In the genomic region with DNA sequence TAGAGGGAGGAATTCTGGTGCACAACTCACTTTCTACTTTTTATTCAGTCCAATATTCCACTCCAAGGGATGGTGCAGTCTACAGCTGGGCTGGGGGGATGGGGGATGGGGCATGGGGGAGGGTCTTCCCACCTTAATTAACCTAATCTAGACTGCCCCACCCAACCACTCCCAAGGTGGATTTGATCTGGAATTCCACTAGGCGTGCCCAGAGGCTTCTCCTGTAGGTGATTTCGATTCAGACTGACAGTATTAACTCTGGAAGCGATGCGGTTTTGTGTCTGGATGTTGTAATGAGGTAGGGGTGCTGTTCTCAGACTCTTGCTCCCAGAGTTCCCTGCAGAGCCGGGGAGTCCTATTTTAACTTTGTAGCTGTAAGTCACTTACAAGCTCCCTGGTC, we compare ENCODE assay signal across 10 mouse cellular contexts. TPM values are rescaled to one million over a fixed set of nuclear protein-coding genes. Genes with fewer than 3 reads are reported as not detected.
DNase-seq lines count a peak whose midpoint lies in the region; ATAC-seq lines count a peak whose summit lies in the region.
"Had no signal": no experiment of that assay in that cellular context is flagged by ENCODE, and none has a peak within 500 bp of the region (broad histone marks: within the 10 kb centered on the region; RNA-seq: fewer than 3 reads in every experiment).

No protein-coding gene starts in this region.

- 0 out of 2 replicates have a peak, but pooled peaks have one; percentile 20 for ATAC-seq in lung, embryonic 15.5 days (ENCODE audit: borderline replicate concordance, extremely low read depth, low FRiP score, low TSS enrichment)
- no peak for ATAC-seq in hindbrain, embryonic 15.5 days (ENCODE audit: low FRiP score, low read depth)
- 0 out of 2 replicates have a peak, but pooled peaks have one; percentile 2 for ATAC-seq in neural tube, embryonic 15.5 days (ENCODE audit: low FRiP score)
- ATAC-seq in liver, embryonic 12.5 days = no peak

- H3K36me3 ChIP-seq in lung, embryonic 15.5 days = no peaks in the 10 kb centered on the region
- H3K36me3 ChIP-seq in forebrain, embryonic 10.5 days (replicated peaks) = no peaks in the 10 kb centered on the region
- H3K36me3 ChIP-seq in hindbrain, embryonic 15.5 days = no peaks in the 10 kb centered on the region
- no peaks in the 10 kb centered on the region for H3K36me3 ChIP-seq in neural tube, embryonic 15.5 days
- H3K36me3 ChIP-seq in liver, embryonic 12.5 days = no peaks in the 10 kb centered on the region

- no peaks in the 10 kb centered on the region for H3K9me3 ChIP-seq in lung, embryonic 15.5 days
- H3K9me3 ChIP-seq in forebrain, embryonic 10.5 days = no peaks in the 10 kb centered on the region
- no peaks in the 10 kb centered on the region for H3K9me3 ChIP-seq in hindbrain, embryonic 15.5 days
- no peaks in the 10 kb centered on the region for H3K9me3 ChIP-seq in neural tube, embryonic 15.5 days (replicated peaks)
- no peaks in the 10 kb centered on the region for H3K9me3 ChIP-seq in liver, embryonic 12.5 days (replicated peaks)

- no peak overlapping the region for H3K27ac ChIP-seq in lung, embryonic 15.5 days
- no peak overlapping the region for H3K27ac ChIP-seq in forebrain, embryonic 10.5 days
- H3K27ac ChIP-seq in hindbrain, embryonic 15.5 days (replicated peaks) = no peak overlapping the region
- no peak overlapping the region for H3K27ac ChIP-seq in neural tube, embryonic 15.5 days (replicated peaks)
- H3K27ac ChIP-seq in liver, embryonic 12.5 days = no peak overlapping the region

- WGBS in lung, embryonic 15.5 days = 47% methylated on average over 5 of the region's 5 CpGs
- WGBS in forebrain, embryonic 10.5 days = 48% methylated on average over 5 of the region's 5 CpGs
- 54% methylated on average over 5 of the region's 5 CpGs for WGBS in hindbrain, embryonic 15.5 days
- 56% methylated on average over 5 of the region's 5 CpGs for WGBS in neural tube, embryonic 15.5 days
- 46% methylated on average over 5 of the region's 5 CpGs for WGBS in liver, embryonic 12.5 days (ENCODE audit: insufficient replicate concordance)

- H3K4me3 ChIP-seq in lung, embryonic 15.5 days = no peak overlapping the region
- peak overlapping the region; percentile 35 for H3K4me3 ChIP-seq in forebrain, embryonic 10.5 days
- peak overlapping the region; percentile 12 for H3K4me3 ChIP-seq in hindbrain, embryonic 15.5 days
- peak overlapping the region; percentile 22; the same call in 1 of the 2 replicates for H3K4me3 ChIP-seq in neural tube, embryonic 15.5 days (replicated peaks)
- no peak overlapping the region for H3K4me3 ChIP-seq in liver, embryonic 12.5 days

- 0 out of 2 replicates have a peak, but pooled peaks cover 2% of the 10 kb centered on the region for H3K4me1 ChIP-seq in lung, embryonic 15.5 days
- H3K4me1 ChIP-seq in forebrain, embryonic 10.5 days = peaks cover 27% of the 10 kb centered on the region
- H3K4me1 ChIP-seq in hindbrain, embryonic 15.5 days (replicated peaks) = no peaks in the 10 kb centered on the region; the same call in 1 of the 2 replicates
- H3K4me1 ChIP-seq in neural tube, embryonic 15.5 days = peaks cover 4% of the 10 kb centered on the region; the same call in 1 of the 2 replicates
- no peaks in the 10 kb centered on the region for H3K4me1 ChIP-seq in liver, embryonic 12.5 days

- H3K27me3 ChIP-seq in lung, embryonic 15.5 days = peaks cover 38% of the 10 kb centered on the region
- H3K27me3 ChIP-seq in forebrain, embryonic 10.5 days (ENCODE audit: poor library complexity, severe bottlenecking) = peaks cover 25% of the 10 kb centered on the region
- H3K27me3 ChIP-seq in hindbrain, embryonic 15.5 days = peaks cover 12% of the 10 kb centered on the region
- H3K27me3 ChIP-seq in neural tube, embryonic 15.5 days (replicated peaks) = peaks cover 25% of the 10 kb centered on the region
- H3K27me3 ChIP-seq in liver, embryonic 12.5 days (replicated peaks) = peaks cover 59% of the 10 kb centered on the region

- no peak for DNase-seq in lung, postnatal 10 days
- DNase-seq in forebrain, embryonic 10.5 days (ENCODE audit: extremely low spot score, low spot score) = no peak
- DNase-seq in layer of hippocampus, adult 8-10 months (ENCODE audit: low spot score in 2 of 2) = no peak
- DNase-seq in ovary, adult 18-20 months (ENCODE audit: low spot score) = no peak

- H3K9ac ChIP-seq in lung, embryonic 15.5 days = no peak overlapping the region
- H3K9ac ChIP-seq in hindbrain, embryonic 15.5 days = no peak overlapping the region
- H3K9ac ChIP-seq in neural tube, embryonic 15.5 days (replicated peaks) = peak overlapping the region; percentile 42
- no peak overlapping the region for H3K9ac ChIP-seq in liver, embryonic 12.5 days

- H3K4me2 ChIP-seq in lung, embryonic 15.5 days = 0 out of 2 replicates have a peak overlapping the region, but pooled peaks have one; percentile 35
- peak overlapping the region; percentile 48 for H3K4me2 ChIP-seq in hindbrain, embryonic 15.5 days
- H3K4me2 ChIP-seq in neural tube, embryonic 15.5 days = peak overlapping the region; percentile 52
- no peak overlapping the region for H3K4me2 ChIP-seq in liver, embryonic 12.5 days

RNA-seq across cellular contexts. Expression of a gene that starts 30.1 kb away (rescaled TPM):
- polyA plus RNA-seq in lung, embryonic 15.5 days (2015; fragmentation: Nextera tagmentation; extraction: Ambion mirVana) = not detected in 2 replicates
- 0.17 TPM in 1 of 2 replicates, not detected in the other for polyA plus RNA-seq in forebrain, embryonic 10.5 days (2016; fragmentation: Nextera tagmentation; extraction: Ambion mirVana)
- not detected in 2 replicates for polyA plus RNA-seq in hindbrain, embryonic 15.5 days (2015; fragmentation: Nextera tagmentation; extraction: Ambion mirVana)
- 5.2 TPM in 1 of 2 replicates, not detected in the other for polyA plus RNA-seq in neural tube, embryonic 15.5 days (2015; fragmentation: Nextera tagmentation; extraction: Ambion mirVana)
- polyA plus RNA-seq in liver, embryonic 12.5 days (2016; fragmentation: Nextera tagmentation; extraction: Ambion mirVana) = 0.08 TPM in 1 of 2 replicates, not detected in the other
- total RNA-seq in layer of hippocampus, adult 8-10 months (2022) = under 1 TPM in 1 of 4 experiments, not detected in 3; 0.17 TPM
- total RNA-seq: left cerebral cortex, postnatal 4 days; neutrophil, adult 5-6 weeks had no signal

RNA-seq across cellular contexts. Expression of a gene that starts 32.4 kb away (rescaled TPM):
- 3.3 and 4.5 TPM in 2 replicates for polyA plus RNA-seq in lung, embryonic 15.5 days (2015; fragmentation: Nextera tagmentation; extraction: Ambion mirVana)
- polyA plus RNA-seq in forebrain, embryonic 10.5 days (2016; fragmentation: Nextera tagmentation; extraction: Ambion mirVana) = 1.5 and 1.9 TPM in 2 replicates
- polyA plus RNA-seq in hindbrain, embryonic 15.5 days (2015; fragmentation: Nextera tagmentation; extraction: Ambion mirVana) = 1.2 and 1.5 TPM in 2 replicates
- polyA plus RNA-seq in neural tube, embryonic 15.5 days (2015; fragmentation: Nextera tagmentation; extraction: Ambion mirVana) = 1.00 and 1.5 TPM in 2 replicates
- polyA plus RNA-seq in liver, embryonic 12.5 days (2016; fragmentation: Nextera tagmentation; extraction: Ambion mirVana) = 0.31 and 0.47 TPM in 2 replicates
- under 1 TPM in 3 of 4 experiments, not detected in 1; 0.12 to 0.20 (median 0.20) TPM for total RNA-seq in layer of hippocampus, adult 8-10 months (2022)
- total RNA-seq: neutrophil, adult 5-6 weeks had no signal

Comparison
In these comparisons a context has a peak if more than half of its experiments do, and no peak if none do; other contexts are left out.
1. ATAC-seq: peak in lung, embryonic 15.5 days (single experiment) and neural tube, embryonic 15.5 days (single experiment); none in hindbrain, embryonic 15.5 days (single experiment) and liver, embryonic 12.5 days (single experiment).
2. H3K4me3 ChIP-seq: peak in forebrain, embryonic 10.5 days (single experiment), hindbrain, embryonic 15.5 days (single experiment) and neural tube, embryonic 15.5 days (single experiment); none in lung, embryonic 15.5 days (single experiment) and liver, embryonic 12.5 days (single experiment).